Mouse (Mus musculus) spleen, postnatal 14 days (tissue): ENCODE data around the gene Actr1a.

Source experiments
- DNase-seq, 2 experiments: peaks; one replicate each; pipeline ENCODE4 v3.0.0; 2021 to 2022; ENCODE audit warnings: low spot score in 2 of 2

The Actr1a gene

GRCm38 (mm10) chr19:46350168-46350932, 45.2 kb downstream of the Actr1a start, which contains the start of gene 2310034G01Rik:
TSS of gene 2310034G01Rik (minus strand) at chr19:46350302.
- no peak for DNase-seq

DNA sequence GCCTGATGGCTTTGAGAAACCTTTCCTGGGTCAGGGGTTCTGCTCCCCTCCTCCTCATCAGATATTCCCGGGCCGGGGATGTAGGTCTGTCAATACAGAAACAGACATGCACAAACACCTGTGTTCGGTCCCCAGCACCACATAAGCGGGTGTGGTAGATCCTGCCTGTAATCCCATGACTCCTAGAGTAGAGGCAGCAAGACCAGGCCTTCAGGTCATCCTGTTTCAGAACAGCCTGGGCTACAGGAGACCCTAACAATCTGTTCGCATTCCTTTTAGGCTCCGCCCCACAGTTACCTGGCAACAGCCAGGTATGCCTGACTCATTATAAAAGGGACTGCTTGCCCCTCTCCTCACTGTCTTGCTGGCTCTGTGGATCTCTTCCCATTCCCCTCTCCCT, 46.0 kb downstream of the Actr1a start:
- no peak for DNase-seq

GRCm38 (mm10) chr19:46348761-46349458, 46.6 kb downstream of the Actr1a start:
- DNase-seq, result peak in 1 of 2 experiments; percentile 39

DNA sequence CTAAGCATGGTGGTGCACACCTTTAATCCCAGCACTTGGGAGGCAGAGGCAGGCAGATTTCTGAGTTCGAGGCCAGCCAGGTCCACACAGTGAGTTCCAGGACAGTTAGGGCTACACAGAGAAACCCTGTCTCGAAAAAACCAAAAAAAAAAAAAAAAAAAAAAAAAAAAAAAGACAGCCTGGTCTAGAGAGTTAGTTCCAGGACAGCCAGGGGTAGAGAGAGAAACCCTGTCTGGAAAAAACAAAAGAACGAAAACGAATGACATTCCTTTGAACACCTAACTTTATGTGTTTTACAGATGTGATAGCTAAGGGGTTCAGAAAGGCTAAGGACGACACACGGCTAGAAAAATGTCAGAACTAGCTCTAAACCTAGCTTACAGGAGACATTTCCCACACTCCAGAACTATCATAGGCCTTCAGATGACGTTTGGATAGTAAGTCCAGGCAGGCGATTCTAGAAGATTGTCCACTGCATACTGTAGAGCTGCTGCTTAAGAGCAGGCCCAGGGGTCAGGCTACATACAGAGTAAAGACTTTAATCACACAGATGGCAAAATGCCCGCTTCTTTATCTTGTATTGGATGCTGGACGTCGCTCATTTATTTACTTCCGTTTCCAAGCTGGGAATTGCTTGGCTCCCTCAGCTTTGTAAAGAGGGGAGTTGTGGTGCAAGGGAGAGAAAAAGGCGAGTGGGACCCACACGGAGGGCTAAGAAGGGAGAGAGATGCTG, 47.4 kb downstream of the Actr1a start:
- DNase-seq, result no peak

- DNase-seq, result no peak
Measured at GRCm38 (mm10) chr19:46347146-46347545, 48.4 kb downstream of the Actr1a start.

DNA sequence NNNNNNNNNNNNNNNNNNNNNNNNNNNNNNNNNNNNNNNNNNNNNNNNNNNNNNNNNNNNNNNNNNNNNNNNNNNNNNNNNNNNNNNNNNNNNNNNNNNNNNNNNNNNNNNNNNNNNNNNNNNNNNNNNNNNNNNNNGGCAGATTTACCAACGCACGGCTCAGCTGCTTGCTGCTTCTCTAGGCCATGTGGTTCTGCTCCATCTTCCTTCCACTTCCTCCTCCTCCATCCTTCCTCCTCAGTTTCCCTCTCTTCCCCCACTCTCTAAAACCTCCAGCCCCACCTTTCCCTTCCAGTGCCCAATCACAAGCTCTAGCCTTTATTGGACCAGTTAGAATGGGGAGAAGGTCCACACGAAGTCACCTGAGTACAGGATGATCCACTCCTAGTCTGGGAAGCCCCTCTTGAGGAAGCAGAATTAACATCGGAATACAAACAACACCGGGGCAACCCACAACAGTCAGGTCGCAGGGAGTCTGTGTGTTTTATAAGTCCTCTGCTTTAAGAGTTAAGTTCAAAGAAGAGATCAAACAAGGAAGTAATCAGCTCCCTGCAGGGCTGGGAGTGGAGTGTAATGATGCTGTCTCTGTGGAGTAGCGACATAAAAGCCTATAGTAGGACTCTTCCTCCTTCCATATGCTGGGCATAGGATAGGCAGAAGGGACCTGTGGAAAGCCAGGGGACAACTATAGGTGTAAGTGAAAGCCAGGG, 50.7 kb downstream of the Actr1a start:
- DNase-seq, result no peak

DNA sequence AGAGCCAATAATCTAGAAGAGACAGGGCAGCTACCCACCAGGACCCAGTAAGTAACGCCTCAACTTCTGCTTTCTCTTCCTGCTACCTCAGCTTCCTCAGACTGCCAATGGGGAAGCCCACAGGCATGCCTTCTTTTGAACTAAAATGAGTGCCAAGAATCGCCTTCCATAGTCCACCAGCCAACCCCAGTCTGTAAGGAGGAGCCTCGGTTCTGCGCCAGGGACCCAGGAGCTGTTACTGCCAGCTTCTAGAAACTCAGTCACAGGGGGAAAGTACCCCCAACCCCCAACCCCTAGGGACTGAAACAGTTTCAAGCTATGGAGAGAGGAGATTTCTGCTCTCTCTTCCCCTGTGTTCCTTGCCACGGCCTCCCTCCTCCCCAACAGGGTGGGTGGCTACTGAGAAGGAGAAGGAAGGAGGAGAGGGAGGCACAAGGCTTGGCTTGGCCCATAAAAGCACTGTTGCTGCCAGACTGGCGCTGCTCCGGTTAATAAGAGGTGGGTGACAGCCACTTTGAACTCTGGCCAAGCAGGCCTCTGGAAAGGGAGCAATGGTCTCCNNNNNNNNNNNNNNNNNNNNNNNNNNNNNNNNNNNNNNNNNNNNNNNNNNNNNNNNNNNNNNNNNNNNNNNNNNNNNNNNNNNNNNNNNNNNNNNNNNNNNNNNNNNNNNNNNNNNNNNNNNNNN, 56.1 kb downstream of the Actr1a start:
- DNase-seq, result peak in 1 of 2 experiments; percentile 31

- no peak for DNase-seq
Measured at GRCm38 (mm10) chr19:46338942-46339286, 56.6 kb downstream of the Actr1a start.

DNA sequence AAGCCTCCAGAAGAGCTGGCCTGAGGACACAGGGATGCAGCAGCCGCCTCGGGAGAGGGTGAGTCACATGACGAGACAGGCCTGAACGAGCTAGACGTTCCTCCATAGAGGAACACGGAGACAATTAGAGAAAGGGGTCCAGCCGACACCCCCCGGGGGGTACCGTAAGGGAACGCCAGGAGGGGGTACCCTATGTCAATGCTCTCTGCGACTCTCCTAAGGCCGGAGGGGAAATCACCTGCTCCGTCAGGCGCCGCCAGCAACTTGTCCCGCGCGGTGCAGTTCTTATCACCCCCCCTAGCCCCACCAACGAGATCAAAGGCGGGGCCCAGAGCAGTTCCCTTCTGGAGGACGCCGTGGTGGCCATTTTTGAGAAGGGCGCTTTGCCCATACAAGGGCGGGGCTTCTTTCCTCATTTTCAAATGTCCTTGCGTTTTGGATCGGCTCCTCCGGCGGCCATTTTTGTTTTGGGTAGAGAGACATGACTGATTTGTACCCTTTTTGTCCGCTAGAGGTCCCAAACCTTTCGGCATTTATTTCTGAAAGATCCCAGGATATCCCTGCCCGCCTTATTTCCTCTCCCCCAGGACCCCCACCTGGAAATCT, 57.1 kb downstream of the Actr1a start, which contains the start of gene Cuedc2:
Cuedc2 (minus strand) TSS at position 372 of the 606 bp plus-strand sequence.
- DNase-seq, result peak; percentile 97 to 99

GRCm38 (mm10) chr19:46337719-46338330, 57.7 kb downstream of the Actr1a start:
- DNase-seq, result no peak

DNA sequence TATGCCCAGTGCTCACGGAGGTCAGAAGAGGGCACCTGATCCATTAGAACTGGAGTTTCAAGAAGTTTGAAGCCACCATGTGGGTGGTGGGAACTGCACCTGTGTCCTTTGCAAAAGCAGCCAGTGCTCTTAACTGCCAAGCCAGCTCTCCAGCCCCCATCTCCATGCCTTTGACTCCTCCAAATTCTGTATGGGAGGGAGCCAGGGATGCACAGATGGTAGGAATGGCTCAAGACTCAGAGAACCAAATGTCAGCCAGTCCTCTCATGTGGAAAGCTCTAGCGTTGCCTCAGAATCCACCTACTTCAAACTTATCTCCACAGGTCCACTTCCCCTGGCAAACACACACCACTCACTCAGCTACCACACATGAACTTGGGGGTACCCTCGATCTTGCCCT, 61.6 kb downstream of the Actr1a start:
- no peak for DNase-seq

DNA sequence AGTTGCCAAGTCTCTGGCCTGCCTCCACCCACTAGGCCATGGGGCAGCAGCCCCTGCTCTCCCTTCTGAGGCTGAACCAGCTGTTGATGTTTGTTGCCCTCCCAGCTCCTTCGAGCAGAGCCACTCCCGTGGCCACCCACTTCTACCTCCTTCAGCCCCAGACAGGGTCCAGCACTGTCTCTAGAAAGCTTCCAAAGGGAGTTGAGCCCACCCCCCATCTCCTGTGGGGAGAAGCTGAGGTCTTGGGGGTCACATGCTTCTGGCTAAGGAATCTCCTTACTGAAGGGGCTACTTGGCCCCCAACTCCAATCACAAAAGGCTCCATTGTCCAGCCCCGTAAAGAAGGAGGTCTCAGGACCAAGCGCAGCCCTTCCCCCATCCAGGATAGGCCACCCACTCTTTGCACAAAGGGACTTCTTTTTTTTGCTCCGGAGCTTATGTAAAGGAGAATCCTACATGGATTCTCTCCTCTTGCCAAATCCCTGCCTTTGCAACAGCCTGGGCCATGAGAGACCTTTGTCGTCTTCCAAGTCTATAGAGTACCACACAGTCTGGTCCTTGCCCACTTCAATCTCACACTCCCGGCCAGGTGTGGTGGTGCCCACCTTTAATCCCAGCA, 62.7 kb downstream of the Actr1a start:
- no peak for DNase-seq

DNA sequence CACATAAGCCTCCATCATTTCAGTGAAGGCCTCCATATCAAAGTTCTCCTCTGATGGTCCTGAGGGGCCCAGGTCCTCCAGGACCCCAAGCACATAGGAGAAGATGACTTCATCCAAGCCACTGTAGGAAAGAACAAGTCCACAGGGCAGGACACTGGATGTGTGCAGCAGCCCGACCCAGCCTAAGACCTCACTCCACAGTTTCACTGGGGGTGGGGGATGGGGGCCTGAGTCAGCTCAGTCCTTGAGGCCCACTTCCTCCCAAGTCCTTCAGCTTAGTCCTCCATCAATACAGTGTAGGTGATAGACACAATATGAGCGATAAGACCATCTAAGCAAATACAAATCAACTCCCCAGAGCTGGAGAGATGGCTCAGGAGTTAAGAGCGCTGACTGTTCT, 63.6 kb downstream of the Actr1a start:
- DNase-seq, result no peak

DNA sequence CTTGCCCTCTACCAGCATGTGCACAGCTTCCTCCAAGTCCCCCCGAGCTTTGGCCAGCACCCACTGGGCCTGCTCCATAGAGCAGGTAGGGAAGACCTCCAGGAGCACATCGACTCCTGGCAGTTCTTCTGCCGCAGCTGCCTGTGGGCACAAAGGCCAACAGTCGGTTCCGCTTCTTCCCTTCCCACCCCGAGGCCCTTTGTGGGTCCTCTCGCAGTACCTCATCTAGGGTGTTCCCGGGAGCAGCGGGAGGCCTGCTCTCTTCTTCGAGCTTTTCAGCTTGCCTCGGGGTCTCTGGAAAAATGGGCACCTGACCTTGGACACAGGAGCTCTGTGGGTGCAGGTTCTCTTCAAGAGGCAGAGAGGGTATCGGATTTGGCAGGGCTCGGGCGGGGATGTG, 64.2 kb downstream of the Actr1a start:
- no peak for DNase-seq

GRCm38 (mm10) chr19:46330696-46331095, 64.9 kb downstream of the Actr1a start:
- no peak for DNase-seq

- peak; percentile 81 to 82 for DNase-seq
Measured at GRCm38 (mm10) chr19:46329951-46330350, 65.6 kb downstream of the Actr1a start.

GRCm38 (mm10) chr19:46329031-46329641, 66.4 kb downstream of the Actr1a start:
- no peak for DNase-seq

DNA sequence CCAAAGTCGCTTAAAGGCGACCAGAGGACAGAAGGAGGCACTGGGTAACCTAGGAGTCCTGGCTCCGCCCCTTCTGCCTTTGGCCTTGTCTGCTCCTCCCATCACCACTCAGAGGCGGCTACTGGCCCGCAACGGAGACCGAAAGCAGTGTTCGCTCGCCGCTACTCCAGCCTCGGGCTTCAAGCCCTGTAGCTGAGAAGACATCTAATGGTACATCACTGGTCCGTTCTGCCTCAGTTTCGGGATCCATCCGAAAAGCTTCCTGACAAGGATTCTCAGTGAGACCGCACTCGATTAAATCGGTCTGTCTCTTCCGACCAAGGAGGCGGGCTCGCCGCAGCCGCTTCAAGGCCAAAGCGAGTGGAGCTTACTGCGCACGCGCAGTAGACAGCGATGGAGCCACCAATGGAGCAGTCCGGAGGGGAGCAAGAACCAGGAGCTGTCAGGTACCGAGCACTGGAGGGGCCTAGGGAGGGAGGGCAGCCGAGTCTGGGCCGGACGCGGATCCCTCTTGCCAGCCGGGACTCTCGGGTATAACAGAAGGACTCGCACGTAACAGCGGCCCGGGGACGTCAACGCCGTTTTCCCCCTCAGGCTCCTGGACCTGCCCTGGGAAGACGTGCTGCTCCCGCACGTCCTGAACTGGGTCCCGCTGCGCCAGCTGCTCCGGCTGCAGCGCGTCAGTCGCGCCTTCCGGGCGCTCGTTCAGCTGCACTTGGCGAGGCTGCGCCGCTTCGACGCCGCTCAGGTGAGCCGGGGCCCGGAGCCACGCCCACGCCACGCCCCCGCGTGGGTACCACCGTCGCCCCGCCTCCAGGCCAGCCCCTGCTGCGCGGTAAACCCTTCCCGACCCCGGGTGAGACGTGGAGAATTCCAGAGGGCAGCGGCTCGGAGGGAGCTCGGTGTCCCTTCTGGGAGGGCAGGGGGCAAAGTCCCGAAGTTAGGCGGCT, 67.2 kb downstream of the Actr1a start, which contains the start of gene Fbxl15:
Fbxl15 (plus strand) TSS at position 104 of the 950 bp plus-strand sequence.
- peak; percentile 87 to 92 for DNase-seq
